Mouse (Mus musculus) heart, adult 2 months (tissue): ENCODE data around the gene Dhx15.

Source experiments
- CTCF ChIP-seq: fragments of 200-600 bp; IDR thresholded peaks from 2 replicates; pipeline ENCODE4 v1.8.1; 2022; ENCODE audit warnings: antibody characterized with exemption, mild to moderate bottlenecking, moderate library complexity
- EP300 ChIP-seq: fragments of 200-500 bp; IDR thresholded peaks from 2 replicates; pipeline ENCODE4 v1.6.1; 2011; ENCODE audit warnings: low read depth, low read length, control low read depth; ENCODE audit not compliant: insufficient read depth
- POLR2A ChIP-seq: fragments of 200-500 bp; IDR thresholded peaks from 2 replicates; pipeline ENCODE4 v1.6.1; 2011; ENCODE audit warnings: mild to moderate bottlenecking, low read depth, low read length, control low read depth; ENCODE audit not compliant: insufficient read depth

DNA sequence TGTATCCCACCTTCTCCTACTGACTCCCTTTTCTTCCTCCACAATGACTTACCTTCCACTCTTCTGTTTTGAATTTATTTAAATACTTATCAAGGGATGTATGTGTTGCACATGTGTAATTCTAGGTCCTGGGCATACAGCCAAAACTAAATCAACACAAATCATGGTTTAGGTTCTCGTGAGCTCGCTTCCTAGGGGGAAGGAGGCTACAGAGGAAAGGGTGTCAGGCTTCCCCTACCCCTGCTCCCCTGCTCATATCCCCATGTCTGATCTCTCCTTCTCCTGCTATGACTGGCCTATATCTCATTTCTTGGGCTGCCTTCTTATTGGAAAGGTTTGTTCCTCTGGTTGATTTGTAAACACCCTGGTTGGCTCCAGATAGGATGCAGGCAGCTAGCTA is 43.6 kb upstream of the Dhx15 start:
- no peak for TF ChIP-seq CTCF
- no peak for TF ChIP-seq EP300
- no peak for TF ChIP-seq POLR2A
